Mouse (Mus musculus): Measurements from ENCODE around the gene Cabp7. TPM values are rescaled to one million over a fixed set of nuclear protein-coding genes. Genes with fewer than 3 reads are reported as not detected.

Gene Cabp7
- polyA plus RNA-seq, 1 experiment from 2014 or later = 0.12 TPM

- no peaks in the 10 kb centered on the region for H3K27me3 ChIP-seq (ENCODE audit: control insufficient read depth, insufficient read depth, low read length)
- no peak for DNase-seq (ENCODE audit: low spot score)
- no peaks in the 10 kb centered on the region for H3K9me3 ChIP-seq (ENCODE audit: control insufficient read depth, low read length)
- no peak overlapping the region for H3K4me3 ChIP-seq (ENCODE audit: low read depth, low read length)
- H3K36me3 ChIP-seq (ENCODE audit: control insufficient read depth, insufficient read depth, low read length) = peaks cover 7% of the 10 kb centered on the region; the same call in 1 of the 2 replicates
- no peaks in the 10 kb centered on the region for H3K4me1 ChIP-seq (replicated peaks; ENCODE audit: control insufficient read depth, insufficient read depth)
- no peak overlapping the region for H3K4me2 ChIP-seq (replicated peaks; ENCODE audit: low read depth)
- TF ChIP-seq CTCF (IDR thresholded peaks at IDR 0.05; ENCODE audit: low read depth) (0 out of 2 replicates have a peak, but pooled peaks have one; percentile 4), EP300 (optimal IDR thresholded peaks at IDR 0.05) (no peak)
- ATAC-seq (ENCODE audit: low FRiP score, low TSS enrichment) = no peak
- H3K9ac ChIP-seq (ENCODE audit: low read length) = no peak overlapping the region
- WGBS = 61% methylated on average over 6 of the region's 6 CpGs
- H3K27ac ChIP-seq (replicated peaks) = no peak overlapping the region
Measured at GRCm38 (mm10) chr11:4736355-4736754, 10.2 kb downstream of the Cabp7 start.

DNA sequence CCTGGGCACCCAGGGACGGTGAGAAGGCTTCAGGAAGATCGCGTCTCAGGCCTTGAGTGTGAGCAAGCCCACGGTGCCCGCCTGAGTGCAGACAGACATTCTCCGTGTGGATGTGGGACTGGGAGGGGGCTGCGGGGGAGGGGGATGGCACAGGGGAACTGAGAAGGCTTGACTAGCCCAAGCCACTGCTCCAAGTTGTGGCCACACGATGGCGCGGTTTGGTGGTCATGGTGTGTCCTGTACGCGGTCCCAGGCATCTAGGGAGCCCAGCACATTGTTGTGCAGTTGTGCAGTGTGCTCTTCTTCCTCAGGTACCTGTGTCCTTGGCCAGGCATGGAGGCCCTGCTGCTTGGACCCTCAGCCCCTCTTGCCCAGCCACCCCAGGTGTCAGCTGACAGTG lies 12.4 kb downstream of the Cabp7 start:
- DNase-seq (ENCODE audit: low spot score) = no peak
- no peaks in the 10 kb centered on the region for H3K4me1 ChIP-seq (replicated peaks; ENCODE audit: control insufficient read depth, insufficient read depth)
- ATAC-seq (ENCODE audit: low FRiP score, low TSS enrichment) = no peak
- H3K27ac ChIP-seq (replicated peaks) = no peak overlapping the region
- TF ChIP-seq CTCF (IDR thresholded peaks at IDR 0.05; ENCODE audit: low read depth) (peak; percentile 46; the same call in 1 of the 2 replicates), EP300 (optimal IDR thresholded peaks at IDR 0.05) (no peak)
- 44% methylated on average over 12 of the region's 12 CpGs for WGBS
- H3K4me3 ChIP-seq (ENCODE audit: low read depth, low read length) = no peak overlapping the region
- no peak overlapping the region for H3K4me2 ChIP-seq (replicated peaks; ENCODE audit: low read depth)
- peaks cover 7% of the 10 kb centered on the region; the same call in 1 of the 2 replicates for H3K36me3 ChIP-seq (ENCODE audit: control insufficient read depth, insufficient read depth, low read length)
- H3K27me3 ChIP-seq (ENCODE audit: control insufficient read depth, insufficient read depth, low read length) = no peaks in the 10 kb centered on the region
- no peak overlapping the region for H3K9ac ChIP-seq (ENCODE audit: low read length)
- H3K9me3 ChIP-seq (ENCODE audit: control insufficient read depth, low read length) = no peaks in the 10 kb centered on the region

- Histone ChIP-seq H3K9me3 (ENCODE audit: control insufficient read depth, low read length) (no peaks in the 10 kb centered on the region), H3K4me2 (replicated peaks; ENCODE audit: low read depth) (no peak overlapping the region), H3K4me3 (ENCODE audit: low read depth, low read length) (no peak overlapping the region), H3K27me3 (ENCODE audit: control insufficient read depth, insufficient read depth, low read length) (no peaks in the 10 kb centered on the region), H3K36me3 (ENCODE audit: control insufficient read depth, insufficient read depth, low read length) (peaks cover 7% of the 10 kb centered on the region; the same call in 1 of the 2 replicates), H3K9ac (ENCODE audit: low read length) (no peak overlapping the region), H3K27ac (replicated peaks) (no peak overlapping the region), H3K4me1 (replicated peaks; ENCODE audit: control insufficient read depth, insufficient read depth) (no peaks in the 10 kb centered on the region)
- WGBS = 76% methylated on average over 7 of the region's 7 CpGs
- ATAC-seq (ENCODE audit: low FRiP score, low TSS enrichment) (no peak), DNase-seq (ENCODE audit: low spot score) (no peak)
- no peak for TF ChIP-seq EP300 (optimal IDR thresholded peaks at IDR 0.05)
Measured at GRCm38 (mm10) chr11:4731781-4732180, 14.8 kb downstream of the Cabp7 start.

DNA sequence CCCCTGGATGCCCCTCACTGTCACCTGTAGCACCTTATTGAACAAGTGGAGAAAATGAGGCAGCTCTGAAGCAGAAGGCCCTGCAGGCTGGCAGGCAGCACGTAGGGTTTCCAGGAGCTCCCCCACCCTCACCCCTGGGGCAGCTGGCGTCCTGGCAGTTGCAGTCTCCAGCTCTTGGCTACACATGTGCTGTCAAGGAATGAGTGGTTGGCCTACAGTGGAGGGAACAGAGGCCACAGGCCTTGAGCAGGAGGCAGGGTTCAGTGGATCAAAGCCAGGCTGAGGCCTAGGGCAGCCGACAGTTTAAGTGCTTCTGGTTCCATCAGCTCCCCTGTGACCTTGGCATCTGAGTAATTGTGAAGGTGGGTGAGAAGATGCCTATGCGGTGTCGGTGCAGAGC lies 15.7 kb downstream of the Cabp7 start:
- Histone ChIP-seq H3K4me2 (replicated peaks; ENCODE audit: low read depth) (no peak overlapping the region), H3K4me3 (ENCODE audit: low read depth, low read length) (no peak overlapping the region), H3K36me3 (ENCODE audit: control insufficient read depth, insufficient read depth, low read length) (peaks cover 7% of the 10 kb centered on the region; the same call in 1 of the 2 replicates), H3K27ac (replicated peaks) (0 out of 2 replicates have a peak overlapping the region, but pooled peaks have one; percentile 18), H3K4me1 (replicated peaks; ENCODE audit: control insufficient read depth, insufficient read depth) (no peaks in the 10 kb centered on the region), H3K9ac (ENCODE audit: low read length) (no peak overlapping the region), H3K9me3 (ENCODE audit: control insufficient read depth, low read length) (no peaks in the 10 kb centered on the region), H3K27me3 (ENCODE audit: control insufficient read depth, insufficient read depth, low read length) (no peaks in the 10 kb centered on the region)
- ATAC-seq (ENCODE audit: low FRiP score, low TSS enrichment) (no peak), DNase-seq (ENCODE audit: low spot score) (no peak)
- no peak for TF ChIP-seq EP300 (optimal IDR thresholded peaks at IDR 0.05)
- no peak for TF ChIP-seq CTCF (IDR thresholded peaks at IDR 0.05; ENCODE audit: low read depth)
- WGBS = 70% methylated on average over 5 of the region's 5 CpGs

DNA sequence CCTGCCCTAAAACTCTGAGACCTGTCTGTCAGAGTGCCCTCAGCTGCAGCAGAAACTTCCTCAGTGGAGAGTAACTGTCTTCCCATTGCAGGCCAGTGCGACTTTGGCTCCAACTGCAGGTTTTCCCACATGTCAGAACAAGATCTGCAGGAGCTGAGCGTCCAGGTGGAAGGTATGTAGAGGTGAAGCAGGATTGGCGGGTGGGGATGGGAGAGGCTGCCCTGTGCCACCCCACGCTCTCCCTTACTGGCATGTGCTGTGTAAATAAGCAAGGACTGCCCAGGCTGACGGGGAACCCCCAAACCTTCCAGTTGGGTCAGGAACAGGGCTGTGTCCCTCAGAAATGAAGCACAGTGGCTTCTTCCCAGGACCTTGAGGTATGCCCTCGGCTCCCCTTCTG lies 16.5 kb downstream of the Cabp7 start:
- peak; percentile 71 for DNase-seq (ENCODE audit: low spot score)
- Histone ChIP-seq H3K36me3 (ENCODE audit: control insufficient read depth, insufficient read depth, low read length) (peaks cover 7% of the 10 kb centered on the region; the same call in 1 of the 2 replicates), H3K27ac (replicated peaks) (peak overlapping the region; percentile 67), H3K4me3 (ENCODE audit: low read depth, low read length) (no peak overlapping the region), H3K4me1 (replicated peaks; ENCODE audit: control insufficient read depth, insufficient read depth) (no peaks in the 10 kb centered on the region), H3K27me3 (ENCODE audit: control insufficient read depth, insufficient read depth, low read length) (no peaks in the 10 kb centered on the region), H3K4me2 (replicated peaks; ENCODE audit: low read depth) (no peak overlapping the region; the same call in 1 of the 2 replicates), H3K9ac (ENCODE audit: low read length) (no peak overlapping the region), H3K9me3 (ENCODE audit: control insufficient read depth, low read length) (no peaks in the 10 kb centered on the region)
- ATAC-seq (ENCODE audit: low FRiP score, low TSS enrichment) = peak; percentile 86
- TF ChIP-seq EP300 (optimal IDR thresholded peaks at IDR 0.05) (no peak), CTCF (IDR thresholded peaks at IDR 0.05; ENCODE audit: low read depth) (peak; percentile 28; the same call in 1 of the 2 replicates)
- 60% methylated on average over 6 of the region's 6 CpGs for WGBS

DNA sequence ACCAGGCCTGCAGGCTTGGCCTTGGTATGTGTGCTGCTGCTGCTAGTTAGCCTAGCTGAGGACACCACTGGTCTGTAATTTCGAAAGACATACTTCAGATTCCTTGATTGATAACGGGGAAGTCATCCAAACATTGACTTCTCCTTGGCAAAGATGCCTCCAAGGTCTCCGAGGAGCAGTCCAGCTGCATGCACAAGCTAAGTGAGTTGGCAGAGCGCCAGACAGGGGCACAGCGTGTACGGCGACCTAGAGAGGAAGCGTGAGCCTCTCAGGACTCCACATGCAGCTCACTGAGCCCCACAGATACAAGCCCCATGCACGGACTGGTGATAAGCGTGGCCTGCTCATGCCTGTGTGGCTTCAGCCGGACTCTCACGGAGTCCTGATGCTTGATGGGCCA lies 17.0 kb downstream of the Cabp7 start:
- TF ChIP-seq EP300 (optimal IDR thresholded peaks at IDR 0.05) (no peak), CTCF (IDR thresholded peaks at IDR 0.05; ENCODE audit: low read depth) (no peak)
- Histone ChIP-seq H3K4me2 (replicated peaks; ENCODE audit: low read depth) (no peak overlapping the region; the same call in 1 of the 2 replicates), H3K4me3 (ENCODE audit: low read depth, low read length) (no peak overlapping the region), H3K4me1 (replicated peaks; ENCODE audit: control insufficient read depth, insufficient read depth) (no peaks in the 10 kb centered on the region), H3K9ac (ENCODE audit: low read length) (no peak overlapping the region), H3K36me3 (ENCODE audit: control insufficient read depth, insufficient read depth, low read length) (peaks cover 7% of the 10 kb centered on the region; the same call in 1 of the 2 replicates), H3K27me3 (ENCODE audit: control insufficient read depth, insufficient read depth, low read length) (no peaks in the 10 kb centered on the region), H3K9me3 (ENCODE audit: control insufficient read depth, low read length) (no peaks in the 10 kb centered on the region), H3K27ac (replicated peaks) (peak overlapping the region; percentile 67)
- peak; percentile 59 for DNase-seq (ENCODE audit: low spot score)
- ATAC-seq (ENCODE audit: low FRiP score, low TSS enrichment) = peak; percentile 41
- WGBS = 27% methylated on average over 12 of the region's 12 CpGs
